ENCODE assay signal across 12 mouse cellular contexts in genomic region chrX:102493992-102494730, GRCm38 (mm10). TPM values are rescaled to one million over a fixed set of nuclear protein-coding genes. Genes with fewer than 3 reads are reported as not detected.
DNase-seq lines count a peak whose midpoint lies in the region; ATAC-seq and TF ChIP-seq lines count a peak whose summit lies in the region.
"Had no signal": no experiment of that assay in that cellular context is flagged by ENCODE, and none has a peak within 500 bp of the region (broad histone marks: within the 10 kb centered on the region; RNA-seq: fewer than 3 reads in every experiment).

No protein-coding gene starts in this region.

- DNase-seq in forebrain, postnatal 0 days = peak; percentile 33
- DNase-seq in lung, embryonic 14.5 days = peak; percentile 49
- DNase-seq in lung, adult 18-20 months = no peak
- DNase-seq in R1 (ENCODE audit: low read depth, low spot score) = peak; percentile 13
- DNase-seq in mesoderm, embryonic 11.5 days (ENCODE audit: low read depth, low spot score) = peak; percentile 6
- no peak for DNase-seq in heart, postnatal 36 days
- DNase-seq in adrenal gland, adult 2 months = no peak
- DNase-seq: liver, embryonic 13.5 days; right cerebral cortex, adult 18-20 months had no signal

- H3K4me3 ChIP-seq in forebrain, postnatal 0 days (ENCODE audit: low read depth, low read length) = no peak overlapping the region
- no peak overlapping the region for H3K4me3 ChIP-seq in forebrain, embryonic 12.5 days (replicated peaks)
- H3K4me3 ChIP-seq in lung, embryonic 14.5 days (ENCODE audit: low read depth, low read length) = no peak overlapping the region
- H3K4me3 ChIP-seq: embryonic facial prominence, embryonic 12.5 days; liver, embryonic 13.5 days had no signal

- WGBS in forebrain, postnatal 0 days = 64% methylated on average over 6 of the region's 6 CpGs
- WGBS in forebrain, embryonic 12.5 days = 71% methylated on average over 6 of the region's 6 CpGs
- WGBS in lung, embryonic 14.5 days = 58% methylated on average over 6 of the region's 6 CpGs

- no peak overlapping the region for H3K9ac ChIP-seq in forebrain, postnatal 0 days
- no peak overlapping the region for H3K9ac ChIP-seq in forebrain, embryonic 12.5 days
- H3K9ac ChIP-seq in lung, embryonic 14.5 days = no peak overlapping the region
- H3K9ac ChIP-seq: embryonic facial prominence, embryonic 12.5 days; liver, embryonic 13.5 days had no signal

- H3K27ac ChIP-seq in forebrain, postnatal 0 days (ENCODE audit: low read depth, low read length) = no peak overlapping the region
- no peak overlapping the region for H3K27ac ChIP-seq in forebrain, embryonic 12.5 days
- no peak overlapping the region for H3K27ac ChIP-seq in lung, embryonic 14.5 days (ENCODE audit: low read depth)
- H3K27ac ChIP-seq: embryonic facial prominence, embryonic 12.5 days; liver, embryonic 13.5 days had no signal

- H3K9me3 ChIP-seq in forebrain, postnatal 0 days (ENCODE audit: low read length) = no peaks in the 10 kb centered on the region
- no peaks in the 10 kb centered on the region for H3K9me3 ChIP-seq in forebrain, embryonic 12.5 days
- H3K9me3 ChIP-seq in lung, embryonic 14.5 days (ENCODE audit: low read depth, low read length) = no peaks in the 10 kb centered on the region
- H3K9me3 ChIP-seq: embryonic facial prominence, embryonic 12.5 days; G1E; liver, embryonic 13.5 days had no signal

- H3K4me1 ChIP-seq in forebrain, postnatal 0 days (ENCODE audit: insufficient read depth) = no peaks in the 10 kb centered on the region
- no peaks in the 10 kb centered on the region for H3K4me1 ChIP-seq in forebrain, embryonic 12.5 days
- no peaks in the 10 kb centered on the region for H3K4me1 ChIP-seq in lung, embryonic 14.5 days (ENCODE audit: insufficient read depth)
- H3K4me1 ChIP-seq: embryonic facial prominence, embryonic 12.5 days; liver, embryonic 13.5 days had no signal

- no peak overlapping the region for H3K4me2 ChIP-seq in forebrain, postnatal 0 days (ENCODE audit: low read depth)
- H3K4me2 ChIP-seq in forebrain, embryonic 12.5 days = no peak overlapping the region
- H3K4me2 ChIP-seq in lung, embryonic 14.5 days = no peak overlapping the region
- H3K4me2 ChIP-seq: embryonic facial prominence, embryonic 12.5 days; liver, embryonic 13.5 days had no signal

- peak; percentile 78 for ATAC-seq in forebrain, postnatal 0 days
- no peak for ATAC-seq in forebrain, embryonic 12.5 days (ENCODE audit: low FRiP score)
- no peak for ATAC-seq in lung, embryonic 14.5 days (ENCODE audit: insufficient read depth)

- no peaks in the 10 kb centered on the region for H3K27me3 ChIP-seq in forebrain, postnatal 0 days (ENCODE audit: insufficient read depth, low read length)
- 0 out of 2 replicates have a peak, but pooled peaks cover 2% of the 10 kb centered on the region for H3K27me3 ChIP-seq in forebrain, embryonic 12.5 days
- H3K27me3 ChIP-seq in lung, embryonic 14.5 days (ENCODE audit: insufficient read depth, low read length) = no peaks in the 10 kb centered on the region
- H3K27me3 ChIP-seq: embryonic facial prominence, embryonic 12.5 days; liver, embryonic 13.5 days had no signal

- TF ChIP-seq CTCF in forebrain, postnatal 0 days (IDR thresholded peaks at IDR 0.05; ENCODE audit: low read depth) = peak; percentile 62
- TF ChIP-seq CTCF in lung, embryonic 14.5 days (IDR thresholded peaks at IDR 0.05; ENCODE audit: low read depth) = peak; percentile 49

- H3K36me3 ChIP-seq in forebrain, postnatal 0 days (ENCODE audit: insufficient read depth) = no peaks in the 10 kb centered on the region
- no peaks in the 10 kb centered on the region for H3K36me3 ChIP-seq in forebrain, embryonic 12.5 days (replicated peaks)
- H3K36me3 ChIP-seq in lung, embryonic 14.5 days (ENCODE audit: insufficient read depth) = no peaks in the 10 kb centered on the region
- H3K36me3 ChIP-seq: liver, embryonic 13.5 days had no signal

- intact Hi-C loops in heart, postnatal 36 days (cut with DNase I) = no loop called here

RNA-seq across cellular contexts. Expression of gene Hdac8, which starts 11.0 kb away (rescaled TPM):
- total RNA-seq in forebrain, postnatal 0 days (2014; rRNA removed) = 12.7 and 13.5 TPM in 2 replicates
- 7.9 and 8.4 TPM in 2 replicates for polyA plus RNA-seq in forebrain, postnatal 0 days (2015; fragmentation: Nextera tagmentation; extraction: Ambion mirVana)
- 9.4 and 11.1 TPM in 2 replicates for polyA plus RNA-seq in forebrain, embryonic 12.5 days (2016; fragmentation: Nextera tagmentation; extraction: Ambion mirVana)
- polyA plus RNA-seq in lung, embryonic 14.5 days (2014; fragmentation: Nextera tagmentation; extraction: Ambion mirVana) = 3.1 and 3.9 TPM in 2 replicates
- 1 to 10 TPM; 4.7 to 5.3 TPM for total RNA-seq in heart, postnatal 36 days (2021)
- total RNA-seq in adrenal gland, adult 2 months (2021) = 1 to 10 TPM; 7.7 to 8.8 TPM
- 1.0 and 1.6 TPM in 2 replicates for polyA plus RNA-seq in adrenal gland, adult 2 months (2012; rRNA removed)

Comparison
In these comparisons a context has a peak if more than half of its experiments do, and no peak if none do; other contexts are left out.
1. DNase-seq: peak in forebrain, postnatal 0 days (single experiment), lung, embryonic 14.5 days (single experiment), R1 (single experiment) and mesoderm, embryonic 11.5 days (single experiment); none in lung, adult 18-20 months (0 of 2), heart, postnatal 36 days (0 of 2) and adrenal gland, adult 2 months (single experiment).